ENCODE assay signal across 8 mouse cellular contexts in genomic region chr9:106159784-106160301, GRCm38 (mm10). TPM values are rescaled to one million over a fixed set of nuclear protein-coding genes. Genes with fewer than 3 reads are reported as not detected.
DNase-seq lines count a peak whose midpoint lies in the region; ATAC-seq and TF ChIP-seq lines count a peak whose summit lies in the region.

No protein-coding gene starts in this region.

- H3K36me3 ChIP-seq in heart, embryonic 13.5 days = no peaks in the 10 kb centered on the region
- H3K36me3 ChIP-seq in kidney, postnatal 0 days (ENCODE audit: insufficient read depth, low read length) = no peaks in the 10 kb centered on the region
- H3K36me3 ChIP-seq in liver, adult 2 months (ENCODE audit: control insufficient read depth, insufficient read depth, low read length) = peaks cover 7% of the 10 kb centered on the region; the same call in 1 of the 2 replicates

- no peak for TF ChIP-seq CTCF in kidney, postnatal 0 days (IDR thresholded peaks at IDR 0.05; ENCODE audit: low read depth)
- no peak for TF ChIP-seq CTCF in liver, adult 2 months (IDR thresholded peaks at IDR 0.05; ENCODE audit: low read depth, low read length)

- WGBS in heart, embryonic 13.5 days = 4% methylated on average over 24 of the region's 24 CpGs
- whole genome bisulfite sequencing in kidney, postnatal 0 days = 2% methylated on average over 24 of the region's 24 CpGs
- under 1% methylated on average over 24 of the region's 24 CpGs for WGBS in liver, adult 2 months

- H3K4me3 ChIP-seq in brown adipose tissue, adult 24 weeks (ENCODE audit: insufficient read depth, low read depth, low read length) = peak overlapping the region; percentile 74
- peak overlapping the region; percentile 64 for H3K4me3 ChIP-seq in heart, embryonic 13.5 days
- peak overlapping the region; percentile 53 for H3K4me3 ChIP-seq in kidney, postnatal 0 days (replicated peaks; ENCODE audit: low read depth, low read length)
- peak overlapping the region; percentile 60 for H3K4me3 ChIP-seq in liver, adult 2 months (ENCODE audit: insufficient read depth, low read depth, low read length)

- H3K4me2 ChIP-seq in heart, embryonic 13.5 days = peak overlapping the region; percentile 73
- H3K4me2 ChIP-seq in kidney, postnatal 0 days (ENCODE audit: low read length) = peak overlapping the region; percentile 70

- H3K27me3 ChIP-seq in heart, embryonic 13.5 days (replicated peaks) = peaks cover 26% of the 10 kb centered on the region
- H3K27me3 ChIP-seq in kidney, postnatal 0 days (ENCODE audit: insufficient read depth, low read length) = no peaks in the 10 kb centered on the region
- H3K27me3 ChIP-seq in liver, adult 2 months (ENCODE audit: control insufficient read depth, insufficient read depth, low read length) = no peaks in the 10 kb centered on the region

- peaks cover 9% of the 10 kb centered on the region; the same call in 1 of the 2 replicates for H3K4me1 ChIP-seq in brown adipose tissue, adult 24 weeks (ENCODE audit: control insufficient read depth, insufficient read depth, insufficient read length, low read length)
- H3K4me1 ChIP-seq in heart, embryonic 13.5 days = peaks cover 5% of the 10 kb centered on the region
- H3K4me1 ChIP-seq in kidney, postnatal 0 days (replicated peaks; ENCODE audit: insufficient read depth, low read length) = no peaks in the 10 kb centered on the region; the same call in 1 of the 2 replicates
- H3K4me1 ChIP-seq in liver, adult 2 months (ENCODE audit: control insufficient read depth, insufficient read depth, low read length) = peaks cover 30% of the 10 kb centered on the region

- peak; percentile 84 for DNase-seq in CD4-positive, CD25-positive, alpha-beta regulatory T cell, adult 2 months (ENCODE audit: low read depth, low spot score)
- DNase-seq in kidney, postnatal 0 days (ENCODE audit: low spot score) = peak; percentile 90
- DNase-seq in liver, adult 2 months (ENCODE audit: extremely low read depth, low read depth, low spot score) = peak; percentile 89
- peak; percentile 82 to 86 for DNase-seq in spleen, postnatal 36 days (ENCODE audit: low spot score in 2 of 2)

- 0 out of 2 replicates have a peak, but pooled peaks have one; percentile 36 for TF ChIP-seq POLR2A in liver, adult 2 months (IDR thresholded peaks at IDR 0.05; ENCODE audit: extremely low read depth, insufficient read depth, low read length)

- H3K9me3 ChIP-seq in heart, embryonic 13.5 days = no peaks in the 10 kb centered on the region
- H3K9me3 ChIP-seq in kidney, postnatal 0 days (replicated peaks; ENCODE audit: low read length) = no peaks in the 10 kb centered on the region

- peak; percentile 90 for ATAC-seq in erythroid progenitor cell, adult 5-6 weeks (replicated peaks; ENCODE audit: low FRiP score, poor library complexity, severe bottlenecking)
- ATAC-seq in heart, embryonic 13.5 days (ENCODE audit: extremely low read depth, insufficient number of reproducible peaks, low FRiP score, low TSS enrichment) = peak; percentile 67
- ATAC-seq in kidney, postnatal 0 days (replicated peaks; ENCODE audit: low FRiP score, low read depth) = peak; percentile 81
- ATAC-seq in monocyte, adult 5-6 weeks (replicated peaks; ENCODE audit: insufficient number of reproducible peaks, low FRiP score, low TSS enrichment, poor library complexity, severe bottlenecking) = peak; percentile 77

- peak overlapping the region; percentile 98 for H3K27ac ChIP-seq in brown adipose tissue, adult 24 weeks (replicated peaks; ENCODE audit: low read depth, low read length)
- H3K27ac ChIP-seq in heart, embryonic 13.5 days (replicated peaks) = peak overlapping the region; percentile 90
- H3K27ac ChIP-seq in kidney, postnatal 0 days = peak overlapping the region; percentile 97
- H3K27ac ChIP-seq in liver, adult 2 months (replicated peaks; ENCODE audit: insufficient read depth, low read depth, low read length) = peak overlapping the region; percentile 97

- peaks cover 13% of the 10 kb centered on the region; the same call in 1 of the 2 replicates for H3K79me2 ChIP-seq in liver, adult 2 months (ENCODE audit: control insufficient read depth, insufficient read depth, low read length)

- H3K9ac ChIP-seq in heart, embryonic 13.5 days = peak overlapping the region; percentile 82
- H3K9ac ChIP-seq in kidney, postnatal 0 days (ENCODE audit: low read depth, low read length) = peak overlapping the region; percentile 72
- peak overlapping the region; percentile 85 for H3K9ac ChIP-seq in liver, adult 2 months (ENCODE audit: low read depth, low read length)

RNA-seq across cellular contexts. Expression of gene Glyctk, which starts 1.9 kb away (rescaled TPM):
- 1.3 and 2.2 TPM in 2 replicates for polyA plus RNA-seq in brown adipose tissue, adult 24 weeks (2012; ENCODE audit: insufficient read depth, insufficient read length, missing spikeins)
- 0.84 TPM in 1 of 2 replicates, not detected in the other for total RNA-seq in erythroid progenitor cell, adult 5-6 weeks (2015; ENCODE audit: low replicate concordance)
- 0.51 TPM in 1 of 2 replicates, not detected in the other for total RNA-seq in erythroid progenitor cell, adult 5-6 weeks (2017; ENCODE audit: low replicate concordance)
- 1.5 and 1.6 TPM in 2 replicates for polyA plus RNA-seq in heart, embryonic 13.5 days (2015; fragmentation: Nextera tagmentation; extraction: Ambion mirVana)
- 11.5 and 14.4 TPM in 2 replicates for polyA plus RNA-seq in kidney, postnatal 0 days (2015; fragmentation: Nextera tagmentation; extraction: Ambion mirVana)
- total RNA-seq in liver, adult 2 months (2014; rRNA removed) = 104 and 136 TPM in 2 replicates
- polyA plus RNA-seq in liver, adult 2 months (2012; rRNA removed) = 308 and 315 TPM in 2 replicates
- 0.29 to 3.0 TPM (median 0.97 TPM) in 3 replicates for total RNA-seq in monocyte, adult 5-6 weeks (2017)

RNA-seq across cellular contexts. Expression of gene Wdr82, which starts 10.9 kb away (rescaled TPM):
- 19.7 and 20.3 TPM in 2 replicates for polyA plus RNA-seq in brown adipose tissue, adult 24 weeks (2012; ENCODE audit: insufficient read depth, insufficient read length, missing spikeins)
- 18.0 and 26.0 TPM in 2 replicates for total RNA-seq in erythroid progenitor cell, adult 5-6 weeks (2015; ENCODE audit: low replicate concordance)
- 25.9 and 31.7 TPM in 2 replicates for total RNA-seq in erythroid progenitor cell, adult 5-6 weeks (2017; ENCODE audit: low replicate concordance)
- polyA plus RNA-seq in heart, embryonic 13.5 days (2015; fragmentation: Nextera tagmentation; extraction: Ambion mirVana) = 16.0 and 18.1 TPM in 2 replicates
- 16.9 and 18.5 TPM in 2 replicates for polyA plus RNA-seq in kidney, postnatal 0 days (2015; fragmentation: Nextera tagmentation; extraction: Ambion mirVana)
- 36.3 and 40.7 TPM in 2 replicates for total RNA-seq in liver, adult 2 months (2014; rRNA removed)
- polyA plus RNA-seq in liver, adult 2 months (2012; rRNA removed) = 23.6 and 25.9 TPM in 2 replicates
- total RNA-seq in monocyte, adult 5-6 weeks (2017) = 75.8 to 89.5 TPM (median 88.3 TPM) in 3 replicates

RNA-seq across cellular contexts. Expression of gene Ppm1m, which starts 39.7 kb away (rescaled TPM):
- polyA plus RNA-seq in brown adipose tissue, adult 24 weeks (2012; ENCODE audit: insufficient read depth, insufficient read length, missing spikeins) = 104 and 137 TPM in 2 replicates
- 9.4 and 25.6 TPM in 2 replicates for total RNA-seq in erythroid progenitor cell, adult 5-6 weeks (2015; ENCODE audit: low replicate concordance)
- total RNA-seq in erythroid progenitor cell, adult 5-6 weeks (2017; ENCODE audit: low replicate concordance) = 6.1 and 10.3 TPM in 2 replicates
- 26.7 and 29.0 TPM in 2 replicates for polyA plus RNA-seq in heart, embryonic 13.5 days (2015; fragmentation: Nextera tagmentation; extraction: Ambion mirVana)
- 33.2 and 35.5 TPM in 2 replicates for polyA plus RNA-seq in kidney, postnatal 0 days (2015; fragmentation: Nextera tagmentation; extraction: Ambion mirVana)
- total RNA-seq in liver, adult 2 months (2014; rRNA removed) = 12.4 and 13.7 TPM in 2 replicates
- polyA plus RNA-seq in liver, adult 2 months (2012; rRNA removed) = 17.3 and 22.7 TPM in 2 replicates
- total RNA-seq in monocyte, adult 5-6 weeks (2017) = 30.2 to 33.6 TPM (median 31.1 TPM) in 3 replicates

RNA-seq across cellular contexts. Expression of gene Twf2, which starts 43.1 kb away (rescaled TPM):
- polyA plus RNA-seq in brown adipose tissue, adult 24 weeks (2012; ENCODE audit: insufficient read depth, insufficient read length, missing spikeins) = 13.6 and 19.5 TPM in 2 replicates
- total RNA-seq in erythroid progenitor cell, adult 5-6 weeks (2015; ENCODE audit: low replicate concordance) = 11.2 and 14.7 TPM in 2 replicates
- 1.8 and 17.5 TPM in 2 replicates for total RNA-seq in erythroid progenitor cell, adult 5-6 weeks (2017; ENCODE audit: low replicate concordance)
- polyA plus RNA-seq in heart, embryonic 13.5 days (2015; fragmentation: Nextera tagmentation; extraction: Ambion mirVana) = 43.3 and 46.9 TPM in 2 replicates
- polyA plus RNA-seq in kidney, postnatal 0 days (2015; fragmentation: Nextera tagmentation; extraction: Ambion mirVana) = 44.0 and 51.1 TPM in 2 replicates
- total RNA-seq in liver, adult 2 months (2014; rRNA removed) = 4.9 and 6.2 TPM in 2 replicates
- 4.5 and 4.7 TPM in 2 replicates for polyA plus RNA-seq in liver, adult 2 months (2012; rRNA removed)
- total RNA-seq in monocyte, adult 5-6 weeks (2017) = 50.2 to 87.3 TPM (median 73.1 TPM) in 3 replicates

Comparison
In these comparisons a context has a peak if more than half of its experiments do, and no peak if none do; other contexts are left out.
1. Peak in every context shown above with its lines: DNase-seq, ATAC-seq, H3K4me3 ChIP-seq and H3K27ac ChIP-seq.
2. RNA of gene Glyctk, which starts 1.9 kb away (polyA plus RNA-seq): 308 to 315 TPM in liver, adult 2 months; 11.5 to 14.4 TPM in kidney, postnatal 0 days, 1.3 to 2.2 TPM in brown adipose tissue, adult 24 weeks and 1.5 to 1.6 TPM in heart, embryonic 13.5 days; every median in the first group is over 10 times any median in the second.